Mouse (Mus musculus): ENCODE results near the gene Epb41l4b. TPM values are rescaled to one million over a fixed set of nuclear protein-coding genes. Genes with fewer than 3 reads are reported as not detected.

Epb41l4b gene
- total and polyA plus RNA-seq, 2 experiments from 2014 or later, result 3.2 to 14.9 TPM

GRCm38 (mm10) chr4:57023527-57023926, 119.7 kb downstream of the Epb41l4b start:
- WGBS, result 63% methylated on average over 3 of the region's 3 CpGs
- H3K9me3 ChIP-seq (ENCODE audit: low read length), result no peaks in the 10 kb centered on the region
- DNase-seq (ENCODE audit: low spot score), result no peak

GRCm38 (mm10) chr4:57021288-57021687, 121.9 kb downstream of the Epb41l4b start:
- peak; percentile 47 for DNase-seq (ENCODE audit: low spot score)
- no peak overlapping the region for H3K4me2 ChIP-seq (ENCODE audit: low read depth, low read length, poor library complexity, severe bottlenecking)
- WGBS, result 84% methylated on average over 3 of the region's 3 CpGs
- H3K9ac ChIP-seq (replicated peaks; ENCODE audit: low read length, poor library complexity, severe bottlenecking), result no peak overlapping the region
- peak; percentile 61 for TF ChIP-seq CTCF (IDR thresholded peaks at IDR 0.05)
- H3K27me3 ChIP-seq (ENCODE audit: insufficient read depth, low read length), result no peaks in the 10 kb centered on the region
- ATAC-seq (ENCODE audit: low FRiP score), result no peak
- no peaks in the 10 kb centered on the region for H3K9me3 ChIP-seq (ENCODE audit: low read length)
- no peak overlapping the region for H3K4me3 ChIP-seq (ENCODE audit: low read depth, low read length)
- H3K36me3 ChIP-seq (ENCODE audit: insufficient read depth, low read length), result peaks cover 4% of the 10 kb centered on the region; the same call in 1 of the 2 replicates
- no peak overlapping the region for H3K27ac ChIP-seq (ENCODE audit: low read depth, low read length)
- H3K4me1 ChIP-seq (ENCODE audit: insufficient read depth, low read length), result no peaks in the 10 kb centered on the region

More at GRCm38 (mm10) chr4:57023527-57023926, 119.7 kb downstream of the Epb41l4b start:
- H3K4me2 ChIP-seq (ENCODE audit: low read depth, low read length, poor library complexity, severe bottlenecking), result no peak overlapping the region
- TF ChIP-seq CTCF (IDR thresholded peaks at IDR 0.05), result no peak
- H3K36me3 ChIP-seq (ENCODE audit: insufficient read depth, low read length), result peaks cover 5% of the 10 kb centered on the region; the same call in 1 of the 2 replicates
- H3K9ac ChIP-seq (replicated peaks; ENCODE audit: low read length, poor library complexity, severe bottlenecking), result no peak overlapping the region
- H3K4me1 ChIP-seq (ENCODE audit: insufficient read depth, low read length), result no peaks in the 10 kb centered on the region
- no peak overlapping the region for H3K4me3 ChIP-seq (ENCODE audit: low read depth, low read length)
- ATAC-seq (ENCODE audit: low FRiP score), result no peak
- no peaks in the 10 kb centered on the region for H3K27me3 ChIP-seq (ENCODE audit: insufficient read depth, low read length)
- H3K27ac ChIP-seq (ENCODE audit: low read depth, low read length), result no peak overlapping the region

- peak; percentile 69 for DNase-seq (ENCODE audit: low spot score)
- no peak for ATAC-seq (ENCODE audit: low FRiP score)
- Histone ChIP-seq H3K27me3 (ENCODE audit: insufficient read depth, low read length) (no peaks in the 10 kb centered on the region), H3K36me3 (ENCODE audit: insufficient read depth, low read length) (0 out of 2 replicates have a peak, but pooled peaks cover 4% of the 10 kb centered on the region), H3K4me2 (ENCODE audit: low read depth, low read length, poor library complexity, severe bottlenecking) (no peak overlapping the region), H3K9me3 (ENCODE audit: low read length) (no peaks in the 10 kb centered on the region), H3K27ac (ENCODE audit: low read depth, low read length) (no peak overlapping the region), H3K4me1 (ENCODE audit: insufficient read depth, low read length) (no peaks in the 10 kb centered on the region), H3K4me3 (ENCODE audit: low read depth, low read length) (no peak overlapping the region), H3K9ac (replicated peaks; ENCODE audit: low read length, poor library complexity, severe bottlenecking) (no peak overlapping the region)
- peak; percentile 75 for TF ChIP-seq CTCF (IDR thresholded peaks at IDR 0.05)
- WGBS, result 25% methylated on average over 5 of the region's 5 CpGs
Measured at GRCm38 (mm10) chr4:57017229-57017628, 126.0 kb downstream of the Epb41l4b start.

GRCm38 (mm10) chr4:57016366-57017171, 126.7 kb downstream of the Epb41l4b start:
- 56% methylated on average over 18 of the region's 18 CpGs for WGBS
- no peak for ATAC-seq (ENCODE audit: low FRiP score)
- H3K27ac ChIP-seq (ENCODE audit: low read depth, low read length), result no peak overlapping the region

GRCm38 (mm10) chr4:57015032-57015431, 128.2 kb downstream of the Epb41l4b start:
- DNase-seq (ENCODE audit: low spot score) (peak; percentile 31), ATAC-seq (ENCODE audit: low FRiP score) (no peak)
- Histone ChIP-seq H3K9me3 (ENCODE audit: low read length) (no peaks in the 10 kb centered on the region), H3K4me2 (ENCODE audit: low read depth, low read length, poor library complexity, severe bottlenecking) (no peak overlapping the region), H3K27ac (ENCODE audit: low read depth, low read length) (no peak overlapping the region), H3K4me3 (ENCODE audit: low read depth, low read length) (no peak overlapping the region), H3K4me1 (ENCODE audit: insufficient read depth, low read length) (no peaks in the 10 kb centered on the region; the same call in 1 of the 2 replicates), H3K9ac (replicated peaks; ENCODE audit: low read length, poor library complexity, severe bottlenecking) (no peak overlapping the region), H3K27me3 (ENCODE audit: insufficient read depth, low read length) (no peaks in the 10 kb centered on the region), H3K36me3 (ENCODE audit: insufficient read depth, low read length) (0 out of 2 replicates have a peak, but pooled peaks cover 4% of the 10 kb centered on the region)
- no peak for TF ChIP-seq CTCF (IDR thresholded peaks at IDR 0.05)
- 84% methylated on average over 5 of the region's 5 CpGs for WGBS

More at GRCm38 (mm10) chr4:57016366-57017171, 126.7 kb downstream of the Epb41l4b start:
- Histone ChIP-seq H3K4me2 (ENCODE audit: low read depth, low read length, poor library complexity, severe bottlenecking) (no peak overlapping the region), H3K9me3 (ENCODE audit: low read length) (no peaks in the 10 kb centered on the region), H3K36me3 (ENCODE audit: insufficient read depth, low read length) (0 out of 2 replicates have a peak, but pooled peaks cover 4% of the 10 kb centered on the region), H3K4me3 (ENCODE audit: low read depth, low read length) (no peak overlapping the region), H3K4me1 (ENCODE audit: insufficient read depth, low read length) (no peaks in the 10 kb centered on the region), H3K9ac (replicated peaks; ENCODE audit: low read length, poor library complexity, severe bottlenecking) (no peak overlapping the region), H3K27me3 (ENCODE audit: insufficient read depth, low read length) (no peaks in the 10 kb centered on the region)
- no peak for DNase-seq (ENCODE audit: low spot score)
- no peak for TF ChIP-seq CTCF (IDR thresholded peaks at IDR 0.05)

- H3K4me3 ChIP-seq (ENCODE audit: low read depth, low read length), result no peak overlapping the region
- peaks cover 4% of the 10 kb centered on the region; the same call in 1 of the 2 replicates for H3K36me3 ChIP-seq (ENCODE audit: insufficient read depth, low read length)
- no peaks in the 10 kb centered on the region for H3K27me3 ChIP-seq (ENCODE audit: insufficient read depth, low read length)
- no peak for ATAC-seq (ENCODE audit: low FRiP score)
- no peaks in the 10 kb centered on the region; the same call in 1 of the 2 replicates for H3K4me1 ChIP-seq (ENCODE audit: insufficient read depth, low read length)
- no peak overlapping the region for H3K9ac ChIP-seq (replicated peaks; ENCODE audit: low read length, poor library complexity, severe bottlenecking)
- no peak for DNase-seq (ENCODE audit: low spot score)
- no peak overlapping the region for H3K27ac ChIP-seq (ENCODE audit: low read depth, low read length)
- no peaks in the 10 kb centered on the region for H3K9me3 ChIP-seq (ENCODE audit: low read length)
- H3K4me2 ChIP-seq (ENCODE audit: low read depth, low read length, poor library complexity, severe bottlenecking), result no peak overlapping the region; the same call in 1 of the 2 replicates
- 65% methylated on average over 8 of the region's 8 CpGs for WGBS
- no peak for TF ChIP-seq CTCF (IDR thresholded peaks at IDR 0.05)
Measured at GRCm38 (mm10) chr4:57011454-57012046, 131.7 kb downstream of the Epb41l4b start.
